Mouse (Mus musculus) stomach, embryonic 16.5 days (tissue): ENCODE data around the gene Apbb2. TPM values are rescaled to one million over a fixed set of nuclear protein-coding genes. Genes with fewer than 3 reads are reported as not detected.

Experiments
- ATAC-seq: fragments of 200-750 bp; cut with Nextera tagmentation; 2 replicates; pipeline ENCODE4 v1.8.0; 2017; ENCODE audit warnings: moderate number of reproducible peaks, moderate TSS enrichment; ENCODE audit not compliant: insufficient read depth, low FRiP score
- H3K27ac ChIP-seq: fragments of 300-500 bp; sonication (generic); 2 replicates; pipeline ENCODE4 v1.5.1; 2014; ENCODE audit warnings: low read length
- H3K27me3 ChIP-seq: fragments of 300-500 bp; sonication (generic); 2 replicates; pipeline ENCODE4 v1.6.1; 2014; ENCODE audit warnings: low read length, control low read depth, mixed read lengths; ENCODE audit not compliant: control insufficient read depth, insufficient read depth
- H3K36me3 ChIP-seq: fragments of 300-500 bp; sonication (generic); 2 replicates; pipeline ENCODE4 v1.6.1; 2014; ENCODE audit warnings: low read length; ENCODE audit not compliant: control insufficient read depth, insufficient read depth
- H3K4me1 ChIP-seq: fragments of 300-500 bp; sonication (generic); 2 replicates; pipeline ENCODE4 v1.6.1; 2014; ENCODE audit warnings: low read length, control low read depth, mixed read lengths; ENCODE audit not compliant: control insufficient read depth, insufficient read depth
- H3K4me2 ChIP-seq: fragments of 300-500 bp; sonication (generic); 2 replicates; pipeline ENCODE4 v1.6.1; 2014; ENCODE audit warnings: low read depth, low read length, mixed read lengths
- H3K4me3 ChIP-seq: fragments of 300-500 bp; sonication (generic); replicated peaks from 2 replicates; pipeline ENCODE4 v1.5.1; 2014; ENCODE audit warnings: mild to moderate bottlenecking, low read length
- H3K9ac ChIP-seq: fragments of 300-500 bp; sonication (generic); 2 replicates; pipeline ENCODE4 v1.6.1; 2014; ENCODE audit warnings: low read length
- H3K9me3 ChIP-seq: fragments of 300-500 bp; sonication (generic); replicated peaks from 2 replicates; pipeline ENCODE4 v1.6.1; 2016; ENCODE audit warnings: low read length, control low read depth; ENCODE audit not compliant: control insufficient read depth
- WGBS: fragments of 180-500 bp; shearing (Covaris S2); extraction: QIAGEN DNeasy Blood & Tissue Kit; methylation state at CpG from one replicate; pipeline ENCODE4 v1.1.7; 2014; 5-methylcytosine and 5-hydroxymethylcytosine counted together
- polyA plus RNA-seq: library from polyadenylated mRNA; unstranded; fragments of >200 nt; fragmentation: Nextera tagmentation; extraction: Ambion mirVana; gene quantifications from 2 replicates; pipeline ENCODE4 v1.2.1, GENCODE M21; 2015

Gene Apbb2
- polyA plus RNA-seq, 1 experiment from 2014 or later = 33.7 TPM

DNA sequence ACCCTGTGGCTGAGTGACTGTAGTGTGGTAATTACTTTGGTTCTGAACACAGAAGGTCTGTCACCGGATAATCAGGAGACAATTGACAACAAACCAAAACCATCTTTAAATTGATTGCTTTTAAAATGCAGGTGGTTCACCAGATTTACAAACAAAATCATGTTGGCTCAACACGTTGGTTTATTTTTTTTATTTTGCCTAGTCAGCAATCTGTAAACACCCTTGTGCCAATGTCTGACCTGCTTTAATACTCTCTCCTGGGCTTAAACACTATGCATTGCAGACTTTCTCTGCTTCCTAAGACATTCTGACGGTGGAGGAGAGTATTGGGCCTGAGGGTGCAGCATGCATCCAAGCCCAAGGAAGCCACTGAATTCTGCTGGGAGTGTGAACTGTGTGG, 22.3 kb downstream of the Apbb2 start:
- no peak overlapping the region for H3K9ac ChIP-seq
- no peak overlapping the region for H3K4me2 ChIP-seq
- H3K27ac ChIP-seq = no peak overlapping the region
- no peaks in the 10 kb centered on the region for H3K9me3 ChIP-seq
- no peak for ATAC-seq
- no peaks in the 10 kb centered on the region for H3K27me3 ChIP-seq
- H3K36me3 ChIP-seq = no peaks in the 10 kb centered on the region
- 61% methylated on average over 3 of the region's 3 CpGs for WGBS
- no peak overlapping the region for H3K4me3 ChIP-seq
- H3K4me1 ChIP-seq = no peaks in the 10 kb centered on the region

DNA sequence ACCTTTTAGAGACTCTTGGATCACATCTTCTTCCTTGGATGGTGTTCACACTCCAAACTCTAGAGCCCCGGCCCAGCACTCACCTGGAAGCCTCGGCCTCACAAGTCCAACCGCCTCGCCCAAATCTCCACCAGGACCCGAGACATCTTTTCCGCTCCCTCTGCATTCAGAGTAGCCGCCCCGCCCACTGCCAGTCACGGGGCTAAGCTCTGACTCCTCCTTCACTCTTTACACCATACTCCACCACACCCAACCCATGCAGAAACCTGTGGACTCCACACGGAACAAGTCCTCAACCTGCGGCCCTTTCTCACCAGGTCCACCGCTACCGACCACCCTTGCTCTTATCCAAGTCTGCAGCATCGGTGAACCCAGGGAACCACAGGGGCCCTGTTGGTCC, 23.7 kb downstream of the Apbb2 start:
- H3K27ac ChIP-seq = no peak overlapping the region
- H3K9me3 ChIP-seq = no peaks in the 10 kb centered on the region
- 81% methylated on average over 14 of the region's 14 CpGs for WGBS
- H3K4me3 ChIP-seq = no peak overlapping the region
- ATAC-seq = 0 out of 2 replicates have a peak, but pooled peaks have one; percentile 44
- H3K27me3 ChIP-seq = no peaks in the 10 kb centered on the region
- H3K9ac ChIP-seq = no peak overlapping the region
- no peaks in the 10 kb centered on the region for H3K36me3 ChIP-seq
- no peaks in the 10 kb centered on the region for H3K4me1 ChIP-seq
- no peak overlapping the region for H3K4me2 ChIP-seq

DNA sequence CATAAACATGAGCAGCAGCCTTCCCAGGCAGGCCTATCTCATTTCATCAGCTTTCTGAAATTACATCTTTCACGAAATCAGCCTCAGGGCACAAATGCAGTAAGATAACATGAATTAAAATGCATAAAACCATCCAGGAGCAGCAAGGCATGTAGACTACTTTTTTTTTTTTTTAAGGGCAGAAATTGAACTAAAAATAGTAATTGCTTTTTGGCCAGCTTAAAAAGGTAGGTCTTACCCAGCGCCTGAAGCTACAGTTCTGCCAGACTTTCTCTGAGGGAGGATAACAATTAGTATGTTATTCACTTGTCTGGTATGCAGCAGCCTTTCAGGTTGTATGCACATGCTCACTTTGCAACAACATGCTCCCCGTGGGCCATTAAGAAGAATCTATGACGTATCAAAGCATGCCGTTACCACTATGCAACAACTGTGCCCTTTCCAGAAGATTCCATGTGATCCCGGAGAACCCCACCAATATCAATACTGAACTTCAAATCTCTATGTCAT, 32.3 kb downstream of the Apbb2 start:
- no peak overlapping the region for H3K27ac ChIP-seq
- no peak overlapping the region for H3K4me3 ChIP-seq
- H3K9me3 ChIP-seq = no peaks in the 10 kb centered on the region
- no peaks in the 10 kb centered on the region for H3K4me1 ChIP-seq
- H3K9ac ChIP-seq = no peak overlapping the region
- no peaks in the 10 kb centered on the region for H3K27me3 ChIP-seq
- WGBS = 73% methylated on average over 6 of the region's 6 CpGs
- no peaks in the 10 kb centered on the region for H3K36me3 ChIP-seq
- no peak overlapping the region for H3K4me2 ChIP-seq
- ATAC-seq = no peak

DNA sequence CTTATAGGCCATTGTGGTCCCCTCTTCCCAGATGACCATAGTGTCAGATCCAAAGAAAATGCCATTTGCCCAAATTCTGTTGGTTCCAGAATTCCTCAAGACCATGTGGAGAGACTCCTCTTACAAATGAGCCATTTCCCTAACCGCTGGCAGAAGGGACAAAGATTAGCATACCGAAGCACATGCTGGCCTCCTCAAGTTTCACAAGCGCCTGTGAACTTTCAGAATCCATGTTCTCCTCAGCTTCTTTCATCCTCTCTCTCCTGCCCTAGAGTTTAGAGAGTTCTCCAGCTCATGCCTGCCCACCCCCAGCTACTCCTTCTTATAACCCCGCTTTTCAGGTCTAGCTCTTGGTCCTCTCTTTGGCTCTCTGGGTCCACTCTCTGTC, 35.6 kb downstream of the Apbb2 start:
- H3K4me2 ChIP-seq = no peak overlapping the region
- no peaks in the 10 kb centered on the region for H3K27me3 ChIP-seq
- 66% methylated on average over 4 of the region's 4 CpGs for WGBS
- H3K9me3 ChIP-seq = no peaks in the 10 kb centered on the region
- no peaks in the 10 kb centered on the region for H3K36me3 ChIP-seq
- no peaks in the 10 kb centered on the region for H3K4me1 ChIP-seq
- ATAC-seq = no peak
- no peak overlapping the region for H3K9ac ChIP-seq
- H3K4me3 ChIP-seq = no peak overlapping the region
- H3K27ac ChIP-seq = no peak overlapping the region

DNA sequence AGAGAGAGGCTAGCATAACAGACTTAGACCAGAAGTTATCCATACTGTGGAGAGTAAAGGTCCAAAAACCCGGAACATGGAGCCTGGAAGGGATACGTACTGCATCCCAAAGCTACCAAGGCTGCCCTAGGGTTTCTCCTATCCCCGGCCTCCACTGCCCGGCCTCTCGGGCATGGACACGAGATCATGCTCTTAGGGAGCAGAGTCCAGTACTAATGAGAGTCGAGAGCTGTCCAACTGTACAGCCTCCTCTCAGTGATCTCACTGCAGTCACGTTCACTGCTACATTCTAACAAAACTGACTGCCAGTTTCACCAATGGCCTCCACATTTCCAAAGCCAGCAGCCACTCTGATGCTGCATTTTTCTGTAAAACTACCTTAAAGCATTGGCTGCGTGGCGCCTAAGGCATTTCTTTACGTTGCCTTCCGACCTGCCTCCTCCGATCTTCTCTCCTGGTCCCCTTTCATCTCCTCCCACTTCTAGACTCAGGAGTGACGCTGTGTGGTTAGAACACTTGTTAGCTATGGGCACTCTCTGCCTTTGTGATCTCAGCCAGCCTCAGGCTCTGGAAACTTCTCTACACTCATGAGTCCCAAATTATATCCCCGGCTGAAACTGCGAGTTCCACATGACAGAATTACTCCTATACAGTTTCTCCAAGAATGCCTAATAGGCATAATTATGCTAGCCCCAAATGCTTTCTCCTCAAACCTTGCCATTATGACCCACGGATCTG, 36.1 kb downstream of the Apbb2 start:
- Histone ChIP-seq H3K9ac (no peak overlapping the region), H3K9me3 (no peaks in the 10 kb centered on the region), H3K36me3 (no peaks in the 10 kb centered on the region), H3K4me2 (no peak overlapping the region), H3K4me3 (no peak overlapping the region), H3K27ac (no peak overlapping the region), H3K4me1 (no peaks in the 10 kb centered on the region), H3K27me3 (no peaks in the 10 kb centered on the region)
- WGBS = 90% methylated on average over 17 of the region's 17 CpGs
- ATAC-seq = no peak

DNA sequence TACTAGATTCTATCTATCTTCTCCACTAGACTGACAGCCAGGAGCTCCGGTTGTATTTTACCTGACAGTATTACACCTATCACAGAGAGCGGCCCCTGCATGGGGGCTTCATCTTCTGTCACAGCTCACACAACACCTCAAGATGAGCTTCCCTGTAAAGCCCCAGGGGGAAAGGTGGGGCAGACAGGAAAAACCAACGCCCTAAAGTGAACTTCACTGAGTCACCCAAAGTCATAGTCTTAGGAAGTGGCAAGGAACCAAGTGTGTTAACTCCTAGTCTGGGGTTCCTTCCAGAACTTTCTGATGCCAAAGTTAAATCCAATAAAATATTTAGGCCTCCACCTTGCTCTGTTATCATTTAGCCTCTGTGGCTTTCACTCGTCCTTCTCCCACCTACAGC, 39.5 kb downstream of the Apbb2 start:
- no peaks in the 10 kb centered on the region for H3K27me3 ChIP-seq
- no peaks in the 10 kb centered on the region for H3K9me3 ChIP-seq
- H3K9ac ChIP-seq = no peak overlapping the region
- H3K4me3 ChIP-seq = no peak overlapping the region
- H3K36me3 ChIP-seq = no peaks in the 10 kb centered on the region
- H3K27ac ChIP-seq = no peak overlapping the region
- ATAC-seq = no peak
- peaks cover 6% of the 10 kb centered on the region; the same call in 1 of the 2 replicates for H3K4me1 ChIP-seq
- WGBS = 58% methylated on average over 4 of the region's 4 CpGs
- H3K4me2 ChIP-seq = no peak overlapping the region

DNA sequence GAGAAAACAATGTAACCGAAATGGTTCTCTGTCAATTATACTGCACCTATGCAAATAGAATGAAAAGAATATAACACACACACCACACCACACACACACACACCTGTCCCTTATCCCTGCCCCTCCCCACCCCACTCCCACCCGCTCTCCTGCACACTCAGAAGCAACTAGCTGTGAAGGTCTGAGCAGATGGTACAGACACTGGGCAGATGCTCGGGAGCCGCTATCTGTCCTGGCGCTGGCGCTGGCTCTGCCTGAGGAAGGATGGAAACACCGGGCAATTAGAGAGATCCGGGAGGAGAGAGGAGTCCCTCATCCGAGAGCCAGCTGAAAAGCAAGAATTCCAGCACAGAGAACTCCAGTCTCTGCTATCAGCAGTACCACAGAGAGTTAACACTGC, 42.3 kb downstream of the Apbb2 start:
- H3K27me3 ChIP-seq = no peaks in the 10 kb centered on the region
- no peak for ATAC-seq

DNA sequence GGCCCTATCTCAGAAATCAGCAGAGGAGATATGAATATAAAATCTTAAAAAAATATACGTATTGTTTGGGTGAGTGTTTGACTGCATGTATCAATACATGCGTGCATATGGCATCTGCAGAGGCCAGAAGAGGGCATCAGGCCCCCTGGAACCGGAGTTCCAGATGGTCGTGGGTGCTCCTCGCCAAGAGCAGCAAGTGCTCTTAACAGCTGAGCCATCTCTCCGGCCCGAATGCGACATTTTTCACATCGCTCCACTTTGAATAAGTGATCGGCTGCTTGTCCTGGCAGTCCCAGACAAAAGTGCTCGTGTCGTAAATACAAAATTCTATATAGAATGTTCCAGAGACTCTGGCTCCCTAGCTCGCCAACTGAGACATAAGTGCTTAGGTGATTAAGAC, 43.4 kb downstream of the Apbb2 start:
- Histone ChIP-seq H3K9me3 (no peaks in the 10 kb centered on the region), H3K4me2 (no peak overlapping the region), H3K36me3 (no peaks in the 10 kb centered on the region), H3K27me3 (no peaks in the 10 kb centered on the region), H3K4me1 (peaks cover 11% of the 10 kb centered on the region; the same call in 1 of the 2 replicates), H3K27ac (no peak overlapping the region), H3K9ac (no peak overlapping the region), H3K4me3 (no peak overlapping the region)
- 69% methylated on average over 13 of the region's 13 CpGs for WGBS
- no peak for ATAC-seq

More for the DNA sequence above, 42.3 kb downstream of the Apbb2 start:
- Histone ChIP-seq H3K4me1 (peaks cover 11% of the 10 kb centered on the region; the same call in 1 of the 2 replicates), H3K9me3 (no peaks in the 10 kb centered on the region), H3K4me2 (no peak overlapping the region), H3K9ac (no peak overlapping the region), H3K27ac (no peak overlapping the region), H3K36me3 (no peaks in the 10 kb centered on the region), H3K4me3 (no peak overlapping the region)
- WGBS = 68% methylated on average over 9 of the region's 9 CpGs

DNA sequence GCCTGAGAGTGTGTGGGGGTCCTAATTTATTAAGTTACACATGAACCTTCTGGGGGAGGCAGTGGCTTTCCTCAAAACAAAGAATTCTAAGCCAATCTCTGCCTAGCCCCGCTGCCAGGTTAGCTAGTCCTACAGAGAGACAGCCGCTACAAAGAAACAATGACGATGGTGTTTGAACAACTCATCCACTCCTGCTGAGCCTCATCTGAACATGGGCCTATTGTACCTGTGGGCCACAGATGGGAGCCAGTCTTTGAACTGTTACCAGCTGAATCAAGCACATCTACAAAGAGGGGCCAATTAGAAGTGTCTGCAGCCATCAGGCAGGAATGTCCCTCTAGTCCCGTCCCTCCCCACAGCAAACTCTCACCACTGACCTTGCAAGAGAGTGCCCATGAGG, 45.3 kb downstream of the Apbb2 start:
- Histone ChIP-seq H3K27me3 (no peaks in the 10 kb centered on the region), H3K9ac (no peak overlapping the region), H3K27ac (no peak overlapping the region), H3K36me3 (no peaks in the 10 kb centered on the region), H3K9me3 (no peaks in the 10 kb centered on the region), H3K4me3 (no peak overlapping the region), H3K4me2 (no peak overlapping the region), H3K4me1 (peaks cover 20% of the 10 kb centered on the region; the same call in 1 of the 2 replicates)
- no peak for ATAC-seq
- WGBS = 62% methylated on average over 4 of the region's 4 CpGs
